Mouse (Mus musculus) lung, postnatal 0 days (tissue): ENCODE data around the gene Vipr1.

Experiments
- CTCF ChIP-seq: IDR thresholded peaks from 2 replicates; pipeline ENCODE4 v1.5.1; 2016; ENCODE audit warnings: antibody characterized with exemption, mild to moderate bottlenecking
- EP300 ChIP-seq: IDR thresholded peaks from 2 replicates; pipeline ENCODE4 v1.6.1; 2016; ENCODE audit warnings: antibody characterized with exemption, mild to moderate bottlenecking, control low read depth

GRCm38 (mm10) chr9:121704646-121705625 lies 62.4 kb downstream of the Vipr1 start, which contains the start of gene Sec22c:
- TF ChIP-seq CTCF (no peak), EP300 (no peak)
